Mouse (Mus musculus) midbrain, postnatal 0 days (tissue): ENCODE measurements at regions not wholly inside any gene's neighbourhood (a gene's known extent, or its start where the extent isn't known, plus 50 kb on each side); places are given as distances from the start of the nearest gene placed in this dataset.

ENCODE experiments used
- ATAC-seq: fragments of 200-750 bp; cut with Nextera tagmentation; 2 replicates; pipeline ENCODE4 v1.8.0; 2017; ENCODE audit warnings: moderate number of reproducible peaks, mild to moderate bottlenecking, moderate TSS enrichment, moderate library complexity; ENCODE audit not compliant: low FRiP score
- DNase-seq: peaks from one replicate; pipeline ENCODE4 v3.0.0-alpha.2; 2015; ENCODE audit warnings: low spot score
- H3K27ac ChIP-seq: fragments of 300-500 bp; sonication (generic); 2 replicates; pipeline ENCODE4 v1.5.1; 2014; ENCODE audit warnings: low read depth, mild to moderate bottlenecking, low read length, mixed read lengths
- H3K27me3 ChIP-seq: fragments of 300-500 bp; sonication (generic); 2 replicates; pipeline ENCODE4 v1.6.1; 2014; ENCODE audit warnings: low read length, control low read depth, mixed read lengths; ENCODE audit not compliant: insufficient read depth
- H3K36me3 ChIP-seq: fragments of 300-500 bp; sonication (generic); 2 replicates; pipeline ENCODE4 v1.6.1; 2014; ENCODE audit warnings: low read length, control low read depth, mixed read lengths; ENCODE audit not compliant: insufficient read depth
- H3K4me1 ChIP-seq: fragments of 300-500 bp; sonication (generic); 2 replicates; pipeline ENCODE4 v1.6.1; 2014; ENCODE audit warnings: mild to moderate bottlenecking, control low read depth, antibody characterized with exemption, low read length, mixed read lengths; ENCODE audit not compliant: insufficient read depth
- H3K4me2 ChIP-seq: fragments of 300-500 bp; sonication (generic); 2 replicates; pipeline ENCODE4 v1.6.1; 2014; ENCODE audit warnings: low read depth, mild to moderate bottlenecking, low read length, mixed read lengths; ENCODE audit not compliant: poor library complexity, severe bottlenecking
- H3K4me3 ChIP-seq: fragments of 300-500 bp; sonication (generic); 2 replicates; pipeline ENCODE4 v1.5.1; 2014; ENCODE audit warnings: low read depth, mild to moderate bottlenecking, low read length, moderate library complexity
- H3K9ac ChIP-seq: fragments of 300-500 bp; sonication (generic); replicated peaks from 2 replicates; pipeline ENCODE4 v1.6.1; 2014; ENCODE audit warnings: mild to moderate bottlenecking, low read length, moderate library complexity, mixed read lengths; ENCODE audit not compliant: poor library complexity, severe bottlenecking
- H3K9me3 ChIP-seq: fragments of 300-500 bp; sonication (generic); 2 replicates; pipeline ENCODE4 v1.6.1; 2016; ENCODE audit warnings: low read length, control low read depth
- CTCF ChIP-seq: IDR thresholded peaks from 2 replicates; pipeline ENCODE4 v1.5.1; 2016; ENCODE audit warnings: antibody characterized with exemption, mild to moderate bottlenecking
- WGBS: fragments of 180-500 bp; shearing (Covaris S2); extraction: QIAGEN DNeasy Blood & Tissue Kit; methylation state at CpG from one replicate; pipeline ENCODE4 v1.1.7; 2014; 5-methylcytosine and 5-hydroxymethylcytosine counted together

GRCm38 (mm10) chr1:143922499-143922898, 81.5 kb downstream of the Rgs2 start:
- no peak for ATAC-seq
- 0 out of 2 replicates have a peak, but pooled peaks cover 3% of the 10 kb centered on the region for H3K4me1 ChIP-seq
- no peak overlapping the region for H3K4me3 ChIP-seq
- no peak for TF ChIP-seq CTCF
- DNase-seq = no peak
- no peaks in the 10 kb centered on the region for H3K27me3 ChIP-seq
- no peak overlapping the region for H3K9ac ChIP-seq
- H3K9me3 ChIP-seq = no peaks in the 10 kb centered on the region
- H3K27ac ChIP-seq = no peak overlapping the region
- no peaks in the 10 kb centered on the region for H3K36me3 ChIP-seq
- WGBS = 64% methylated on average over 1 of the region's 1 CpGs
- H3K4me2 ChIP-seq = no peak overlapping the region

GRCm38 (mm10) chr1:143920256-143920655, 83.7 kb downstream of the Rgs2 start:
- TF ChIP-seq CTCF = no peak
- Histone ChIP-seq H3K9me3 (no peaks in the 10 kb centered on the region), H3K36me3 (no peaks in the 10 kb centered on the region), H3K4me2 (no peak overlapping the region), H3K9ac (no peak overlapping the region), H3K27me3 (no peaks in the 10 kb centered on the region), H3K27ac (no peak overlapping the region), H3K4me3 (no peak overlapping the region), H3K4me1 (0 out of 2 replicates have a peak, but pooled peaks cover 3% of the 10 kb centered on the region)
- WGBS = 23% methylated on average over 7 of the region's 7 CpGs
- no peak for DNase-seq
- no peak; the same call in 1 of the 2 replicates for ATAC-seq

DNA sequence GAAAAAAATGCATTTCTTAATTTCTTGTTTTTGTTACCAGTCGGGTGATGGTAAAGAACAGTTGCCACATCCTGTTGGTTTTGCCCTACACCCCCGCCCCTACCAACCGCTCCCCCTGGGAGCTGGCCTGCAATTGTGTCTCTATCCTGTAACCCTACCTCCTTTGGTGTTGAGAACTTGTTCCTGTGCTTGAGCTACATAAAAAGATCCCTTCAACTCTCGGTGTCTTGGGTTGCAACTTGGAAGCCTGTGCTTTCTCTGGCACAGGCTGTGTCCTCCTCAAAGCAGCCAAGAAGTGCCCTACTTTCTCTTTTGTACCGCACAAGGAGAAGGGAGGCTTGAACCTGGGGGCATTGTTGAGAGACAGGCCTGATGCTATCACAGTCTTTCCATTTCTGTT, 85.0 kb downstream of the Rgs2 start:
- ATAC-seq (no peak), DNase-seq (no peak)
- 80% methylated on average over 5 of the region's 5 CpGs for WGBS
- no peaks in the 10 kb centered on the region for H3K27me3 ChIP-seq
- no peak for TF ChIP-seq CTCF
- no peaks in the 10 kb centered on the region for H3K9me3 ChIP-seq
- no peak overlapping the region for H3K27ac ChIP-seq
- H3K4me1 ChIP-seq = 0 out of 2 replicates have a peak, but pooled peaks cover 3% of the 10 kb centered on the region
- H3K4me2 ChIP-seq = no peak overlapping the region
- H3K4me3 ChIP-seq = no peak overlapping the region
- H3K36me3 ChIP-seq = no peaks in the 10 kb centered on the region
- no peak overlapping the region for H3K9ac ChIP-seq

- H3K36me3 ChIP-seq = no peaks in the 10 kb centered on the region
- H3K9ac ChIP-seq = no peak overlapping the region
- H3K27me3 ChIP-seq = no peaks in the 10 kb centered on the region
- 0 out of 2 replicates have a peak, but pooled peaks cover 3% of the 10 kb centered on the region for H3K4me1 ChIP-seq
- H3K4me2 ChIP-seq = no peak overlapping the region
- ATAC-seq (no peak), DNase-seq (no peak)
- H3K4me3 ChIP-seq = no peak overlapping the region
- H3K9me3 ChIP-seq = no peaks in the 10 kb centered on the region
- 94% methylated on average over 9 of the region's 9 CpGs for WGBS
- TF ChIP-seq CTCF = no peak
- no peak overlapping the region for H3K27ac ChIP-seq
Observed at GRCm38 (mm10) chr1:143918146-143918774, 85.7 kb downstream of the Rgs2 start.

GRCm38 (mm10) chr1:143917623-143918022, 86.3 kb downstream of the Rgs2 start:
- ATAC-seq (no peak), DNase-seq (peak; percentile 23)

DNA sequence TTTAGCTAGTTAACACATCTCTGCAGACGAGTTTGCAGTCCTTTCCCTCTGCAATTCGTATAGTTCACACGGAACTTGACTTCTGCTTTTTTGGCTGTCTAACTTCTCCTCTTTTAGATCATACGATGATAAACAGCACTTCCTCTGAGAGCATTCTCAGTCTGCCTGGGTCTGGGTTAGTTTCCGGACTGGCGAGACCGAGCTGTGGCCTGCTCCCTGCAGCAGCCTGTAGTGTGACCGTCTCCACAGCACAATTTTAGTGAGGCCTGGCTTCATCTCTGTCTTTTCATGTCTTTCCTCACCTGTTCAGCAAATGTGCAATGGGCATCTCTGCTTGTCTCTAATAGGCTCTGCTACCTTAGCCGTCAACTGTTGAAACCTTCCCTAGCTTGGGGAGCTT, 87.4 kb downstream of the Rgs2 start:
- no peak overlapping the region for H3K4me3 ChIP-seq
- H3K4me2 ChIP-seq = no peak overlapping the region
- no peak overlapping the region for H3K9ac ChIP-seq
- 93% methylated on average over 9 of the region's 9 CpGs for WGBS
- DNase-seq = no peak
- H3K27me3 ChIP-seq = no peaks in the 10 kb centered on the region
- H3K36me3 ChIP-seq = no peaks in the 10 kb centered on the region
- no peak overlapping the region for H3K27ac ChIP-seq
- H3K4me1 ChIP-seq = 0 out of 2 replicates have a peak, but pooled peaks cover 3% of the 10 kb centered on the region
- TF ChIP-seq CTCF = no peak
- no peaks in the 10 kb centered on the region for H3K9me3 ChIP-seq
- no peak for ATAC-seq

More at GRCm38 (mm10) chr1:143917623-143918022, 86.3 kb downstream of the Rgs2 start:
- Histone ChIP-seq H3K4me2 (no peak overlapping the region), H3K9me3 (no peaks in the 10 kb centered on the region), H3K27ac (no peak overlapping the region), H3K36me3 (no peaks in the 10 kb centered on the region), H3K4me1 (0 out of 2 replicates have a peak, but pooled peaks cover 3% of the 10 kb centered on the region), H3K9ac (no peak overlapping the region), H3K4me3 (no peak overlapping the region), H3K27me3 (no peaks in the 10 kb centered on the region)
- WGBS = 63% methylated on average over 5 of the region's 5 CpGs
- TF ChIP-seq CTCF = no peak
